Mouse (Mus musculus): ENCODE results near the gene Lrfn2.

The Lrfn2 gene

DNA sequence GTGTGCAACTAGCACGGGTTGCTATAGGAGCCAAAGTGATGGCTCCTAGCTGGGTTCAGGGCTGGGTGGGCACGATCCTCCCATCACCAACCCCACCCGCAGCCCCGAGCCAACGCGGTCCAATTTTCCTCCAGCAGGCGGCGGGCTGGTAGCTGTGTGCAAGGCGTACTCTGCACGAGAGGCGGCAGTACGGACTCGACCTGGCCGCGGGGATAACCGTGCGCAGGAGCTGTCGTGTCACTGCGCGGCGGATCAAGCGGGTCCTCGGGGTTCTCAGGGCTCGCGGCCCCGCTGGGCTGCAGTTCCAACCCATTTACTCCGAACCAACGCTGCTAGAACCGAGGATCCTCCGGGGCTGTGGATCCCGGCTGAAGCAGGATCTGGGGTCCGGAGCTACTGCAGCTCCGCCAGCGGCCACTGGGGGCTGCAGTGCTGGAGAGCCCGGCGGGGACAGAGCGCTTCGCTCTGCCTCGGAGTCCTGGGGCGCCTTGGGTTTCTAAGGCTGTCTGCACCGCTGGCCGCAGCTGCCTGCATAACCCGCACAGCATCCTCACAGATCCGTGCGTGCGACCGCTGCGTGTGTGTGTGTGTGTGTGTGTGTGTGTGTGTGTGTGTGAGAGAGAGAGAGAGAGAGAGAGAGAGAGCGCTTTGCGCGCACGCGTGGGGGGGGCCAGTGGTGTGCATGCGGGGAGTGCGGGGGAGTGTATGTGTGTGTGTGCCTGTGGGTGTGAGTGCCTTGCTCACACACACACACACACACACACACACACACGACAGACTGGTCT, at the start of gene Lrfn2:
TSS of gene Lrfn2 (plus strand) at position 759 of the 785 bp plus-strand sequence.
- peak; percentile 83 for DNase-seq (ENCODE audit: low read depth, low spot score)

DNA sequence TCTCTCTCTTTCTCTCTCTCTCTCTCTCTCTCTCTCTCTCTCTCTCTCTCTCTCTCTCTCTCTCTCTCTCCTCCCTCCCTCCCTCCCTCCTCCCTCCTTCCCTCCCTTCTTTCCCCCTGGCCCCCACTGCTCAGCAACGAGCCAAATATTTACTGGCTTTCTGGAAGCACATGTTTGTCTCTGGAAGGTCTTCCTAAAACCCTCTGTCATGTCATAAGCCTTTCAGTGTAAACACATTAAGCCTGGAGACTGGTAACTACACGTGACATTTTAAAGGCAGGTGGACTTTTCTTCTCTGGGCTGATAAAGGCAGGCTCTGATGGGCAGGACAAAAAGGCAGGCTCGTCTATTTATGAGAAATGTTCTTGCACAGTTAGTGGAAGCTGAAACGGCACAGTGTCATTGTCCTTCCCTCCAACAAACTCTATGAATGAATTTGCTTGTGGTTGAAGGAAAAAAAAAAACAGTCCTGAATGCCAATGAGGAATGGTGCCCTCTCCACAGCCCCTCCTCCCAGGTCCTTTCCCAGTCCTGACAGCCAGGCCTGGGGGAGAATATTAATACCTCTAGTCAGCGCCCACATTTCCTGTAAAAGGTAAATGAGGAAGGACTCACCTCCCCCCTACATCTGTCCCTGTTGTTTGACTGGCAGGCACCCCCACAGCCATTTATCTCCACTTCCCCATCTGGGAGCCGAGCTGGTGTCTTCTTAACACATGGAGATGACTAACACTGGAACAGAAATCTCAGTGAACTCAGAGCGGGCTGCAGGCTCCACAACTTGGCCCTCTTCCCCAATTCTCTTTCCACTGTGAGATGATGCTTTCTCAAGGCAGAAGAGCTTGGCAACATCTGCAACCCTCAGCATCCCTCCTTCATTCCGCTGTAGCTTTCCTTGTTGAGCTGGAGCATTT, 44.5 kb upstream of the Lrfn2 start:
- DNase-seq (ENCODE audit: low read depth, low spot score): no peak

DNA sequence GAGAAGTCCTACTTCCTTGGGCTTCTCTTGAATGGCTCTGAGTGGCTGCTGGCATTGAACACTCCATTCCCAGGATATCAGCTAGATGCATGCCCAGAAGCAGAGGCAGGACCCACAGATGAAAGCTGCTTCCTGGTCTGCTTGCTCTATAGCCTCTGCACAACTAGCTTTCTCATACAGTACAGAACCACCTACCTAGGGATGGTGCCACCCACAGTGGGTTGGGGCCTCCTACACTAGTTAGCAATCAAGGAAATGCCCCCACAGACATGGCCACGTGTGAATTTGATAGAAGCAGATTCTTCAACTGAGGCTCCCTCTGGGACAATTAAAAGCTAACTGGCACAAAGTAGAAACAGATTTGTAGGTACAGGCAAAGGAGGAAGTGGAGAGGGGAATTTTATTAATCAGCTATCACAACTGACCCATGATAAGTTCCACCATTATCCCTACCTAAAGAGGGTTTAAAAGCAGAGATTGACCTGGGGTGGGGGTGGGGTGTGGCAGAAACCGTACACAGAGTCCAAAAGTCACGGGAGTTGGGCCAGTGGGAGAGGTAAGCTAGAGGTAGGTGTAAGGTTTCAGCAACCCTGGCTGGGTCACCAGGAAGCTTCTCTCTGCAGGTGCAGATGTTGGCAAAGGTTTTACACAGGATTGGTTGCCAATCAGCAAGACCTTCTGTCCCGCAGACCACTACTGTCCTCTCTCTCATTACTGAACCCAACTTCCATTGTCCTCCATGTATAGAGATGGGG, 26.7 kb upstream of the Lrfn2 start:
- no peak for DNase-seq (ENCODE audit: low read depth, low spot score)

GRCm38 (mm10) chr17:48913437-48913836, 18.7 kb upstream of the Lrfn2 start:
- DNase-seq (ENCODE audit: low read depth, low spot score): peak; percentile 29

DNA sequence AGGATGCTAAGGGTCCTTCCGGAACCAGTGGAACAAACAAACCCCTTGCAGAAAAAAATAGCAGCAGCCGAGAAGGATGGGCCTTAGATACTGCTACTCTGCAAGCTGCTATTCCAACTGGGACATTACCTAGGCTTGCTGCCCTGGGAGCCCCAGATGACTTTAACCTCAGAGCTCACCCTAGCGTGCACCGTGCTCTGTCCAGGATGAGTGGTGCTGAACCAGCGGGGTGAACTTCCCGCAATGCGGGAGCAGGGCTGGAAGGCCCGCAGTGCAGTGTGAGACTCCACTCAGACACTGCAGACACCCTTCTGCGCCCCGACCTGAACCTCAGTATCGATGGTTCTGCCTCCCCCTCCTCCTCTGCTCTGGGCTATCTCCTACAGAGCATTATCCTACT, 14.8 kb upstream of the Lrfn2 start:
- peak; percentile 64 for DNase-seq (ENCODE audit: low read depth, low spot score)

DNA sequence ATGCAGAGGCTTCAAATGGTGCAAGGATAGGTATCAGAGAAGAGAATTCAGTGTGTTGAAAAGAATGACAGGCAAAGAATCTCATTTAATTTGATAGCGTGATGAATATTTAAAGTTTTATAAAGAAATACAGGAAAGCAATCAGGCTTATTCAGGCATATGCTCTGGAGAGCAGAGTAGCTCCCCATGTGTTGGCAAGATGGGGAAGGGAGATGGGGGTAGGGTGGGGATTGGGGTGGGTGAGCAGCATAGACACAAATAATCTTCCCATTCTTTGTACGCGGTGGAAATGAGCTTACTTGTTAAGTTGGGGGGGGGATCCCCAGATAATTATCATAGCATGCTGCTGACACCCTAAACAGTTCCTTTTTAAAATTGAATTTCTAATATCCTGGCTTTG, 13.7 kb upstream of the Lrfn2 start:
- DNase-seq (ENCODE audit: low read depth, low spot score): no peak

DNA sequence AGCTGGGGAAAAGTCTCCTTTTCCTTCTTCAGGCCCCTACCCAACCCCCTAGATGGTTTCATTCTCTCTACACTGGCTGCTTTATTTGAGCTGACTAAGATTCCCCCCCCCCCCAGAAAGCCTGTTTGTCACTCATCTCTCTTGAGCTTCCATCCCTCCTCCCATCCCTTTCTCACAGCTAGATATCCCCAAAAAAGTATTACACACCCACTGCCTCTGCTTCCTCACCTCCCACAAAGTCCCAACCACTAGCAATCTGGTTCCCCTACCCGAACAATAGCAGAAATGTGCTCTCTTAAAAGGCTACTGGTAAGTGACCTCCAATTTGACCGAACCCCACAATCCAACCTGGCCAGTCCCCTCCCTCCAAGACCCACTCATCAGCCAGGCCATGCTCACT, 9.3 kb upstream of the Lrfn2 start:
- no peak for DNase-seq (ENCODE audit: low read depth, low spot score)

GRCm38 (mm10) chr17:48925426-48925825, 6.8 kb upstream of the Lrfn2 start:
- DNase-seq (ENCODE audit: low read depth, low spot score): no peak

- DNase-seq (ENCODE audit: low read depth, low spot score): no peak
Observed at GRCm38 (mm10) chr17:48930994-48931393, 1.2 kb upstream of the Lrfn2 start.

DNA sequence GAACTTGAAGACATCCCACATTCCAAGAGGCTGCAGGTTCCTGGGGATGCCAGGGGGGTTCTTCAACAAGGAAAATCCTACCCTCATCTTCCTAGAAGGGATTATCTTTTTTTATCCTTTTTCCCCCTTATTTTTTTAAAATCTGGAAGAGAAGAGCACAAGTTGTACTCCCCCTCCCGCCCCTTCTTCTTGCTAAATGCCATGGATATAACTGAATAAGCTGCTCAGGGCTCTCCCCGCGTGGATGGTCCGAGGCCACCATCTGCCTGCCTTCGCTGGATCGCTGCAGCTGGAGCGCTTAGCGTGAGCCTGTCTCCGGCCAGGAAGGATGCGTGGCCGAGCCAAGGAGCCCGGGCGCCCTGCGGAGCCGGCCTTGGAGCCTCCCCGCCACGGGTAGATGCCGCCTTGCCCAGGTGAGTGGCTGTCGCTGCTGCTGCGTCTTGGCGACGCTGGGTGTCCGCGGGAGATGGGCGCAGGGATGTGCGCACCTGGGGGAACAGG, 277 bp downstream of the Lrfn2 start:
- DNase-seq (ENCODE audit: low read depth, low spot score): no peak

DNA sequence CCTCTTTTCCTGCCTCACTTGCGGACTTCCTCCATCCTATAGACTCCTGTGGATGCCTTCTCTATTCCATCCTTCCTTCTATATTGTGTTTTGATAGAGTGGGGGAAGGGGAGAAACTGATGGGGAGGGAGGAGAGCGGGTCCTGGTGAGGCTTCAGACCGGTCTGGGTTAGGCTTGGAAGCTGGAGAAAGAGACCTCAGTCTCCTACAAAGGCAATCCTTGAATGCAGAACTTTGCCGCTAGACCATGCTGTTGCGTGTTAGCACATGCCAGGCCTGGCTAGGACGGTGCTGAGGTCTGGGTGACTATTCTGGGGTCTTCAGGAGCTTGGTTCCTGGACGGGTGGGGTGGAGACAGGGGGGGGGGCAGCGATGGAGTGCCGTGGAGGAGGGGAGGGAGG, 737 bp downstream of the Lrfn2 start:
- DNase-seq (ENCODE audit: low read depth, low spot score): no peak

DNA sequence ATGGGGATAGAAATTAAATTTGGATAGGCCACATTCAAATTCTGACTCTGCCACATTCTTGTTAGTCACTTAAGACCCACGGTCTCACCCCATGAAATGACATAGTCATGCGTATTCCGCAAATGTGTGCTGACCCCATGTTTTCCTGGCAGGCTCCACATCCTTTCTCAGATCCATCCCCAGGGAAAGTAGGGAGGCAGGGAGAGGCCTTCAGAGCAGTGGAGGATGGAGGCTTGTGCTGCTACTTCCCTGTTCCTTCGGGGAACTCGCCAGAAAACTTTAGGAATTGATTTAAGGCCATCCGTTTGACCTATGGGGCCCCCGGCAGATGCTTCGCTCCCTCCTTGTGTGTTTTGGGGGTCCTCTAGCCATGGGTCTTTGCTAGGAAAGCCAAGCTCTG, 3.0 kb downstream of the Lrfn2 start:
- DNase-seq (ENCODE audit: low read depth, low spot score): no peak

GRCm38 (mm10) chr17:48936445-48937141, 4.4 kb downstream of the Lrfn2 start:
- peak; percentile 26 for DNase-seq (ENCODE audit: low read depth, low spot score)

- no peak for DNase-seq (ENCODE audit: low read depth, low spot score)
Observed at GRCm38 (mm10) chr17:48938711-48939220, 6.6 kb downstream of the Lrfn2 start.

GRCm38 (mm10) chr17:48946315-48946714, 14.1 kb downstream of the Lrfn2 start:
- DNase-seq (ENCODE audit: low read depth, low spot score): no peak

GRCm38 (mm10) chr17:48946765-48947164, 14.6 kb downstream of the Lrfn2 start:
- no peak for DNase-seq (ENCODE audit: low read depth, low spot score)

DNA sequence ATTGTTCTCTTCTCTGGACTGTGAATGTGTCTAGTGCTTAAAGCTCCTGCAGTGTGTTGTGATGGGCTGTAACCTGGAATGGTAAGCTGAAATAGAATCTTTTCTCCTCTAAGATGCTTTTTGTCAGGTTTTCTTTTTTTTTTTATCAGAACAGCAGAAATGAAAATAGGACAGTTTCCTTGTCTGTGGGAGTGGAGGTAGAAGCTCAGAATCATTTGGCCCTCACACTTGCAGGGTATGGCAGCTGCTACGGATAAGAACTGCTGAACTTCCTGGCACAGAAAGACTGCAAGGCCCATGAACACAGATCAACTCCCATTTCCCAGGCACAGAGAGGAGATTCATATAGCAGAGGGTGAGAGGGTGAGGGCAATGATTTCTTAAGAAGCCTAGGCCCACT, 19.1 kb downstream of the Lrfn2 start:
- DNase-seq (ENCODE audit: low read depth, low spot score): no peak

- no peak for DNase-seq (ENCODE audit: low read depth, low spot score)
Observed at GRCm38 (mm10) chr17:48956033-48956631, 24.0 kb downstream of the Lrfn2 start.

- peak; percentile 35 for DNase-seq (ENCODE audit: low read depth, low spot score)
Observed at GRCm38 (mm10) chr17:48960161-48960698, 28.1 kb downstream of the Lrfn2 start.

GRCm38 (mm10) chr17:48962646-48963045, 30.5 kb downstream of the Lrfn2 start:
- DNase-seq (ENCODE audit: low read depth, low spot score): no peak
